Mouse (Mus musculus) forebrain, embryonic 14.5 days (tissue): ENCODE data around the gene Socs5. TPM values are rescaled to one million over a fixed set of nuclear protein-coding genes. Genes with fewer than 3 reads are reported as not detected.
"Not testable (repeated sequence)": the region's sequence is repeated elsewhere in the genome, so short reads cannot be mapped to it uniquely, and the experiment has no call there.

Experiments
- ATAC-seq: fragments of 200-750 bp; cut with Nextera tagmentation; 2 replicates; pipeline ENCODE4 v1.8.0; 2017; ENCODE audit warnings: mild to moderate bottlenecking, moderate library complexity
- DNase-seq: peaks from one replicate; pipeline ENCODE4 v3.0.0-alpha.2; 2015; ENCODE audit warnings: low spot score
- H3K27ac ChIP-seq: fragments of 300-500 bp; sonication (generic); 2 replicates; pipeline ENCODE4 v1.5.1; 2014; ENCODE audit warnings: low read depth, mild to moderate bottlenecking, control low read depth, low read length, moderate library complexity
- H3K27me3 ChIP-seq: fragments of 300-500 bp; sonication (generic); replicated peaks from 2 replicates; pipeline ENCODE4 v1.6.1; 2014; ENCODE audit warnings: low read length, control low read depth, mixed read lengths; ENCODE audit not compliant: control insufficient read depth, insufficient read depth
- H3K36me3 ChIP-seq: fragments of 300-500 bp; sonication (generic); 2 replicates; pipeline ENCODE4 v1.6.1; 2014; ENCODE audit warnings: low read length, control low read depth; ENCODE audit not compliant: control insufficient read depth, insufficient read depth
- H3K4me1 ChIP-seq: fragments of 300-500 bp; sonication (generic); 2 replicates; pipeline ENCODE4 v1.6.1; 2014; ENCODE audit warnings: antibody characterized with exemption, low read length, control low read depth; ENCODE audit not compliant: control insufficient read depth, insufficient read depth
- H3K4me2 ChIP-seq: fragments of 300-500 bp; sonication (generic); 2 replicates; pipeline ENCODE4 v1.6.1; 2014; ENCODE audit warnings: mild to moderate bottlenecking, control low read depth, low read length
- H3K4me3 ChIP-seq: fragments of 300-500 bp; sonication (generic); 2 replicates; pipeline ENCODE4 v1.5.1; 2014; ENCODE audit warnings: low read depth, low read length, control low read depth
- H3K9ac ChIP-seq: fragments of 300-500 bp; sonication (generic); 2 replicates; pipeline ENCODE4 v1.6.1; 2014; ENCODE audit warnings: mild to moderate bottlenecking, low read length, control low read depth, moderate library complexity
- H3K9me3 ChIP-seq: fragments of 300-500 bp; sonication (generic); replicated peaks from 2 replicates; pipeline ENCODE4 v1.6.1; 2016; ENCODE audit warnings: low read length, control low read depth, mixed read lengths; ENCODE audit not compliant: control insufficient read depth
- WGBS: fragments of 180-500 bp; shearing (Covaris S2); extraction: QIAGEN DNeasy Blood & Tissue Kit; methylation state at CpG from one replicate; pipeline ENCODE4 v1.1.7; 2014; 5-methylcytosine and 5-hydroxymethylcytosine counted together
- polyA plus RNA-seq: library from polyadenylated mRNA; unstranded; fragments of >200 nt; fragmentation: Nextera tagmentation; extraction: Ambion mirVana; gene quantifications from 2 replicates; pipeline ENCODE4 v1.2.1, GENCODE M21; 2014

Gene Socs5
- 13.2 and 15.4 TPM in 2 replicates for polyA plus RNA-seq

- Histone ChIP-seq H3K9ac (peak within 1 kb of the TSS; percentile 81), H3K27ac (peak within 1 kb of the TSS; percentile 86), H3K36me3 (no peaks in the 10 kb centered on the region), H3K9me3 (no peaks in the 10 kb centered on the region), H3K4me2 (peak within 1 kb of the TSS; percentile 85), H3K4me3 (peak within 1 kb of the TSS; percentile 70), H3K27me3 (no peaks in the 10 kb centered on the region), H3K4me1 (peaks cover 12% of the 10 kb centered on the region; the same call in 1 of the 2 replicates)
- DNase-seq (peak; percentile 61), ATAC-seq (peak; percentile 82)
- WGBS, result under 1% methylated on average over 48 of the region's 73 CpGs
These were observed at the start of gene Socs5 for GRCm38 (mm10) chr17:87107623-87108221. Gene Socs5 (plus strand): TSS chr17:87107679.

- Histone ChIP-seq H3K36me3 (no peaks in the 10 kb centered on the region), H3K27me3 (no peaks in the 10 kb centered on the region), H3K4me1 (no peaks in the 10 kb centered on the region), H3K9me3 (no peaks in the 10 kb centered on the region), H3K27ac (no peak overlapping the region), H3K9ac (no peak overlapping the region), H3K4me2 (no peak overlapping the region), H3K4me3 (no peak overlapping the region)
- WGBS, result 91% methylated on average over 9 of the region's 9 CpGs
- no peak for DNase-seq
- no peak for ATAC-seq
These were observed 44.8 kb upstream of the Socs5 start for GRCm38 (mm10) chr17:87062639-87063038.

GRCm38 (mm10) chr17:87063461-87063860 lies 44.0 kb upstream of the Socs5 start:
- no peak overlapping the region for H3K4me3 ChIP-seq
- no peak overlapping the region for H3K4me2 ChIP-seq

GRCm38 (mm10) chr17:87063969-87064368 lies 43.5 kb upstream of the Socs5 start:
- Histone ChIP-seq H3K27me3 (no peaks in the 10 kb centered on the region), H3K9ac (no peak overlapping the region), H3K27ac (no peak overlapping the region), H3K4me1 (no peaks in the 10 kb centered on the region), H3K36me3 (no peaks in the 10 kb centered on the region), H3K9me3 (no peaks in the 10 kb centered on the region), H3K4me2 (no peak overlapping the region), H3K4me3 (no peak overlapping the region)
- 84% methylated on average over 6 of the region's 6 CpGs for WGBS
- ATAC-seq (no peak), DNase-seq (no peak)

More at GRCm38 (mm10) chr17:87063461-87063860, 44.0 kb upstream of the Socs5 start:
- Histone ChIP-seq H3K9ac (no peak overlapping the region), H3K27ac (no peak overlapping the region), H3K36me3 (no peaks in the 10 kb centered on the region), H3K9me3 (no peaks in the 10 kb centered on the region), H3K4me1 (no peaks in the 10 kb centered on the region), H3K27me3 (no peaks in the 10 kb centered on the region)
- DNase-seq (no peak), ATAC-seq (no peak)
- WGBS, result 87% methylated on average over 7 of the region's 7 CpGs

DNA sequence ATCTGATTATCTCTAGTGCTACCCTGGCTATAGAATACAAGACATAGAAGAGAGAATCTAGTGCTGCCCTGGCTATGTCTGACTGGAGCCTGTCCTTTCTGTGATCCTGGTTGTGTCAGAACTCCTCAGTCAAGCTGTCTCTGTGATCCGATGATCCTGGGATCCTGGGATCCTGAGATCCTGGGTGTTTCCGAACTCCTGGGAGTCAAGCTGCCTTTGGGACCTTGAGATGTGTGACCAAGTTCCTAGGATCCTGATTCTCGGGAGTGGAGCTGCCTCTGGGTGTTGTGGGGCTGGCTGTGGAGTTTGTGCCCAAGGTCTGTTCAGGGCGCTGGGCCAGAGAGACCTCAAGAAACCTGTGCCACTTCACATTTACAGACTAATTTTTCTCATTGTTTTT lies 38.5 kb upstream of the Socs5 start:
- ATAC-seq, result no peak
- DNase-seq, result no peak
- H3K4me2 ChIP-seq, result no peak overlapping the region
- H3K9me3 ChIP-seq, result no peaks in the 10 kb centered on the region
- H3K27me3 ChIP-seq, result no peaks in the 10 kb centered on the region
- H3K4me1 ChIP-seq, result no peaks in the 10 kb centered on the region
- no peaks in the 10 kb centered on the region for H3K36me3 ChIP-seq
- no peak overlapping the region for H3K9ac ChIP-seq
- H3K4me3 ChIP-seq, result no peak overlapping the region
- H3K27ac ChIP-seq, result no peak overlapping the region
- WGBS, result 88% methylated on average over 4 of the region's 4 CpGs

- not testable (repeated sequence) for H3K4me2 ChIP-seq, H3K9me3 ChIP-seq, H3K27me3 ChIP-seq, H3K27ac ChIP-seq, H3K9ac ChIP-seq, H3K36me3 ChIP-seq, H3K4me1 ChIP-seq, H3K4me3 ChIP-seq, ATAC-seq, DNase-seq
- whole genome bisulfite sequencing, result 100% methylated on average over 1 of the region's 1 CpGs
These were observed 35.3 kb upstream of the Socs5 start for GRCm38 (mm10) chr17:87072183-87072582.

GRCm38 (mm10) chr17:87072766-87073440 lies 34.6 kb upstream of the Socs5 start:
- Histone ChIP-seq H3K27me3 (no peaks in the 10 kb centered on the region), H3K9ac (no peak overlapping the region), H3K4me2 (no peak overlapping the region), H3K27ac (no peak overlapping the region), H3K36me3 (no peaks in the 10 kb centered on the region), H3K4me3 (no peak overlapping the region), H3K4me1 (no peaks in the 10 kb centered on the region), H3K9me3 (no peaks in the 10 kb centered on the region)
- DNase-seq, result no peak
- 79% methylated on average over 5 of the region's 5 CpGs for WGBS
- ATAC-seq, result no peak

DNA sequence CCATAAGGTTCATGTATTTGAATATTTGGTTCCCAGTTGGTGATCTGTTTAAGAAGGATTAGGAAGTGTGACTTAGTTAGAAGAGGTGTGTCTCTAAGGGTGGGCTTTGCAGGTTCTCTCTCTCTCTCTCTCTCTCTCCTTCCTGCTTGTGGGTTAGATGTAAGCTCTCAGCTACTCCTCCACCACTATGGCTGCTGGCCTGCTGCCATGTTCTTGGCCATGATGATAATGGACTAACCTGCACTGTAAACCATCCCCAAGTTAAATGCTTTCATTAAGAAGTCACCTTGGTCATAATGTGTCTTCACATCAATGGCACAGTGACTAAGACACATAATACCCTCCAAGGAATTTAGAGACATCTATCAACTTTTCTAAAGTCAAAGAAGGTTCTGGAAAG lies 34.0 kb upstream of the Socs5 start:
- Histone ChIP-seq H3K4me3 (no peak overlapping the region), H3K9me3 (no peaks in the 10 kb centered on the region), H3K27ac (no peak overlapping the region), H3K27me3 (no peaks in the 10 kb centered on the region), H3K4me2 (no peak overlapping the region), H3K36me3 (no peaks in the 10 kb centered on the region), H3K4me1 (no peaks in the 10 kb centered on the region), H3K9ac (no peak overlapping the region)
- ATAC-seq, result no peak
- no peak for DNase-seq

- H3K4me1 ChIP-seq, H3K4me3 ChIP-seq, H3K36me3 ChIP-seq, H3K9me3 ChIP-seq, DNase-seq, H3K9ac ChIP-seq, H3K27me3 ChIP-seq, H3K27ac ChIP-seq, ATAC-seq, H3K4me2 ChIP-seq: not testable (repeated sequence)
- 93% methylated on average over 17 of the region's 17 CpGs for WGBS
These were observed 29.3 kb upstream of the Socs5 start for GRCm38 (mm10) chr17:87078217-87078616.
